Mouse (Mus musculus) Patski (cell line): ENCODE data around the gene Arhgap33. TPM values are rescaled to one million over a fixed set of nuclear protein-coding genes. Genes with fewer than 3 reads are reported as not detected.

ENCODE experiments used
- ATAC-seq: fragments of 100-300 bp; one replicate; pipeline ENCODE4 v1.8.0; 2021
- CTCF ChIA-PET: fragments of 350-600 bp; sonication (Branson Sonifier 250); formaldehyde crosslinking; loops from one replicate; lab custom pipeline; 2022; ENCODE audit warnings: inconsistent platforms; lab: Charles Lee
- POLR2A ChIA-PET: fragments of 350-600 bp; sonication (Branson Sonifier 250); formaldehyde crosslinking; loops from one replicate; lab custom pipeline; 2022; ENCODE audit warnings: antibody characterized with exemption, inconsistent platforms; lab: Charles Lee
- DNase-seq: peaks from one replicate; pipeline ENCODE4 v3.0.0-alpha.2; 2011; ENCODE audit warnings: low read depth, low spot score
- H3K27me3 ChIP-seq: fragments of 371-371 bp; one replicate; pipeline ENCODE4 v1.5.1; 2021
- CTCF ChIP-seq: fragments of 100-300 bp; IDR thresholded peaks from one replicate; pipeline ENCODE4 v1.5.1; 2021
- in situ Hi-C: fragments of 300-500 bp; cut with MboI; formaldehyde crosslinking; loops from 3 replicates; pipeline ENCODE4 v1.11.1; 2018; ENCODE audit warnings: low pct_unique_long_range_greater_than_20kb, mixed read lengths
- polyA plus RNA-seq: library from polyadenylated mRNA; unstranded; gene quantifications from one replicate; pipeline ENCODE4 v1.2.3, GENCODE M21; 2021

Arhgap33 gene
- polyA plus RNA-seq, 1 experiment from 2014 or later = 5.4 TPM

- no peak for TF ChIP-seq CTCF
- POLR2A ChIA-PET = interaction anchor here (0.7 to 1.1 kb wide), 2 partner anchors 11 to 182 kb away, joined by 3 to 5 read pairs; no protein-coding TSS in a partner anchor
- CTCF ChIA-PET = interaction anchor here (1.5 kb wide), 1 partner anchor 26 kb away, joined by 5 read pairs; no protein-coding TSS in a partner anchor
- ATAC-seq = peak; percentile 75
- no peaks in the 10 kb centered on the region for H3K27me3 ChIP-seq
- peak; percentile 89 for DNase-seq
- in situ Hi-C loops = no loop called here
Observed at GRCm38 (mm10) chr7:30563117-30563905, 28.5 kb upstream of the Arhgap33 start, which contains the start of the genes U2af1l4, Gm49396 and Psenen. Gene U2af1l4, plus strand, starts transcription at chr7:30563301. Gene Gm49396, plus strand, starts transcription at chr7:30563344. Gene Psenen, minus strand, starts transcription at chr7:30563627.

GRCm38 (mm10) chr7:30562526-30563116 is 27.8 kb upstream of the Arhgap33 start:
- H3K27me3 ChIP-seq = no peaks in the 10 kb centered on the region
- no peak for TF ChIP-seq CTCF
- DNase-seq (no peak), ATAC-seq (no peak)
- in situ Hi-C loops = no loop called here
- ChIA-PET CTCF (no interaction called here), POLR2A (interaction anchor here (1.1 kb wide), 1 partner anchor 10 kb away, joined by 3 read pairs; no protein-coding TSS in a partner anchor)

- no peak for DNase-seq
- H3K27me3 ChIP-seq = no peaks in the 10 kb centered on the region
- in situ Hi-C loops = no loop called here
- ATAC-seq = no peak
- TF ChIP-seq CTCF = no peak
- ChIA-PET POLR2A (interaction anchor here (0.5 kb wide), 1 partner anchor 203 kb away, joined by 3 read pairs; no protein-coding TSS in a partner anchor), CTCF (no interaction called here)
Observed at GRCm38 (mm10) chr7:30560296-30560695, 25.4 kb upstream of the Arhgap33 start.

GRCm38 (mm10) chr7:30559443-30559954 is 24.6 kb upstream of the Arhgap33 start, which contains the start of gene Lin37:
Gene Lin37, minus strand, starts transcription at chr7:30559838.
- no peak for TF ChIP-seq CTCF
- H3K27me3 ChIP-seq = no peaks in the 10 kb centered on the region
- POLR2A ChIA-PET = interaction anchor here (0.5 to 1.5 kb wide), 3 partner anchors 8 to 202 kb away, joined by 3 read pairs; no protein-coding TSS in a partner anchor
- CTCF ChIA-PET = no interaction called here
- ATAC-seq = peak; percentile 83
- in situ Hi-C loops = loop anchor here (10.0 kb wide), 1 partner anchor 1735 kb away; the partner anchor contains the start of gene Ech1
- DNase-seq = peak; percentile 95

GRCm38 (mm10) chr7:30558656-30559442 is 24.0 kb upstream of the Arhgap33 start:
- TF ChIP-seq CTCF = no peak
- no peaks in the 10 kb centered on the region for H3K27me3 ChIP-seq
- no peak for ATAC-seq
- DNase-seq = no peak
- in situ Hi-C loops = loop anchor here (10.0 kb wide), 1 partner anchor 1734 kb away; the partner anchor contains the start of gene Ech1
- POLR2A ChIA-PET = interaction anchor here (1.1 to 1.5 kb wide), 2 partner anchors 9 to 19 kb away, joined by 3 read pairs; no protein-coding TSS in a partner anchor
- CTCF ChIA-PET = no interaction called here

GRCm38 (mm10) chr7:30557901-30558514 is 23.1 kb upstream of the Arhgap33 start:
- POLR2A ChIA-PET = interaction anchor here (1.2 to 1.5 kb wide), 3 partner anchors 10 to 30 kb away, joined by 3 to 5 read pairs (median 3); partner anchors contain the start of gene Kmt2b
- in situ Hi-C loops = loop anchor here (10.0 kb wide), 1 partner anchor 1733 kb away; the partner anchor contains the start of gene Ech1

GRCm38 (mm10) chr7:30556894-30557536 is 22.2 kb upstream of the Arhgap33 start:
- no peak for TF ChIP-seq CTCF
- ATAC-seq = no peak
- in situ Hi-C loops = loop anchor here (10.0 kb wide), 1 partner anchor 1732 kb away; the partner anchor contains the start of gene Ech1
- ChIA-PET POLR2A (interaction anchor here (1.2 to 1.3 kb wide), 2 partner anchors 19 to 31 kb away, joined by 3 to 5 read pairs; partner anchors contain the start of gene Kmt2b), CTCF (interaction anchor here (1.8 kb wide), 1 partner anchor 17 kb away, joined by 5 read pairs; no protein-coding TSS in a partner anchor)
- DNase-seq = no peak
- no peaks in the 10 kb centered on the region for H3K27me3 ChIP-seq

More at GRCm38 (mm10) chr7:30557901-30558514, 23.1 kb upstream of the Arhgap33 start:
- no peak for TF ChIP-seq CTCF
- DNase-seq = no peak
- no peak for ATAC-seq
- no peaks in the 10 kb centered on the region for H3K27me3 ChIP-seq
- CTCF ChIA-PET = interaction anchor here (1.8 kb wide), 1 partner anchor 16 kb away, joined by 5 read pairs; no protein-coding TSS in a partner anchor

- TF ChIP-seq CTCF = no peak
- in situ Hi-C loops = loop anchor here (10.0 kb wide), 1 partner anchor 1729 kb away; the partner anchor contains the start of gene Ech1
- ChIA-PET POLR2A (no interaction called here), CTCF (interaction anchor here (1.8 kb wide), 1 partner anchor 18 kb away, joined by 6 read pairs; no protein-coding TSS in a partner anchor)
- no peaks in the 10 kb centered on the region for H3K27me3 ChIP-seq
- DNase-seq (no peak), ATAC-seq (no peak)
Observed at GRCm38 (mm10) chr7:30553810-30554584, 19.1 kb upstream of the Arhgap33 start.
